20 mouse cellular contexts compared by ENCODE assay signal in genomic region chr11:117749414-117749813, GRCm38 (mm10). TPM values are rescaled to one million over a fixed set of nuclear protein-coding genes. Genes with fewer than 3 reads are reported as not detected.
DNase-seq lines count a peak whose midpoint lies in the region; ATAC-seq and TF ChIP-seq lines count a peak whose summit lies in the region.
"Had no signal": no experiment of that assay in that cellular context is flagged by ENCODE, and none has a peak within 500 bp of the region (broad histone marks: within the 10 kb centered on the region; RNA-seq: fewer than 3 reads in every experiment).

No protein-coding gene starts in this region.

- no peaks in the 10 kb centered on the region for H3K27me3 ChIP-seq in myocyte (ENCODE audit: control insufficient read depth, insufficient read depth, insufficient read length)
- H3K27me3 ChIP-seq in heart, embryonic 11.5 days (ENCODE audit: control insufficient read depth, insufficient read depth, low read length): no peaks in the 10 kb centered on the region
- no peaks in the 10 kb centered on the region for H3K27me3 ChIP-seq in hindbrain, embryonic 16.5 days (replicated peaks; ENCODE audit: control insufficient read depth, insufficient read depth, low read length)
- H3K27me3 ChIP-seq in hindbrain, embryonic 11.5 days (ENCODE audit: control insufficient read depth, insufficient read depth, low read length): no peaks in the 10 kb centered on the region
- H3K27me3 ChIP-seq: heart, embryonic 13.5 days; hindbrain, embryonic 12.5 days; neural tube, embryonic 15.5 days; stomach, embryonic 15.5 days had no signal

- WGBS in heart, embryonic 11.5 days (ENCODE audit: insufficient replicate concordance): 91% methylated on average over 10 of the region's 10 CpGs
- WGBS in hindbrain, embryonic 16.5 days: 91% methylated on average over 10 of the region's 10 CpGs
- WGBS in hindbrain, embryonic 11.5 days: 92% methylated on average over 10 of the region's 10 CpGs

- no peak overlapping the region for H3ac ChIP-seq in myocyte (ENCODE audit: control insufficient read depth, insufficient read length)

- H3K27ac ChIP-seq in heart, embryonic 11.5 days (ENCODE audit: low read depth, low read length): no peak overlapping the region
- H3K27ac ChIP-seq in hindbrain, embryonic 16.5 days (ENCODE audit: low read depth, low read length): no peak overlapping the region
- H3K27ac ChIP-seq in hindbrain, embryonic 11.5 days (ENCODE audit: low read depth, low read length): no peak overlapping the region
- H3K27ac ChIP-seq: heart, embryonic 13.5 days; hindbrain, embryonic 12.5 days; macrophage; neural tube, embryonic 15.5 days; stomach, embryonic 15.5 days had no signal

- no peak for ATAC-seq in heart, embryonic 11.5 days (replicated peaks; ENCODE audit: insufficient number of reproducible peaks, low FRiP score, low TSS enrichment)
- no peak for ATAC-seq in hindbrain, embryonic 16.5 days
- no peak for ATAC-seq in hindbrain, embryonic 11.5 days (ENCODE audit: low FRiP score)
- ATAC-seq: CD4-positive, CD25-positive, alpha-beta regulatory T cell, adult 4 months; forebrain, postnatal 0 days; midbrain, embryonic 16.5 days had no signal

- no peak overlapping the region for H3K9ac ChIP-seq in heart, embryonic 11.5 days (ENCODE audit: low read depth, low read length)
- H3K9ac ChIP-seq in hindbrain, embryonic 16.5 days (ENCODE audit: low read depth, low read length): no peak overlapping the region
- no peak overlapping the region for H3K9ac ChIP-seq in hindbrain, embryonic 11.5 days (ENCODE audit: low read depth, low read length)
- H3K9ac ChIP-seq: forebrain, postnatal 0 days; heart, embryonic 13.5 days; hindbrain, embryonic 12.5 days; neural tube, embryonic 15.5 days; stomach, embryonic 15.5 days had no signal

- no peak overlapping the region for H3K4me2 ChIP-seq in myocyte (ENCODE audit: low read depth)
- no peak overlapping the region for H3K4me2 ChIP-seq in heart, embryonic 11.5 days
- H3K4me2 ChIP-seq in hindbrain, embryonic 16.5 days (ENCODE audit: low read length): no peak overlapping the region
- H3K4me2 ChIP-seq in hindbrain, embryonic 11.5 days (replicated peaks; ENCODE audit: low read depth, low read length): no peak overlapping the region
- H3K4me2 ChIP-seq: heart, embryonic 13.5 days; hindbrain, embryonic 12.5 days; neural tube, embryonic 15.5 days; stomach, embryonic 15.5 days had no signal

- no peak for TF ChIP-seq POLR2A in myocyte (IDR thresholded peaks at IDR 0.05; ENCODE audit: insufficient read length, low read depth)

- no peaks in the 10 kb centered on the region for H3K4me1 ChIP-seq in heart, embryonic 11.5 days (ENCODE audit: control insufficient read depth, insufficient read depth, low read length)
- H3K4me1 ChIP-seq in hindbrain, embryonic 16.5 days (ENCODE audit: control insufficient read depth, insufficient read depth, low read depth, low read length): no peaks in the 10 kb centered on the region
- no peaks in the 10 kb centered on the region for H3K4me1 ChIP-seq in hindbrain, embryonic 11.5 days (replicated peaks; ENCODE audit: control insufficient read depth, insufficient read depth, low read length)
- H3K4me1 ChIP-seq: heart, embryonic 13.5 days; hindbrain, embryonic 12.5 days; neural tube, embryonic 15.5 days; stomach, embryonic 15.5 days had no signal

- intact Hi-C loops in left cerebral cortex, postnatal 4 days (cut with DNase I): no loop called here
- intact Hi-C loops in gastrocnemius, postnatal 14 days (cut with DNase I; ENCODE audit: low total_unique reads): no loop called here

- DNase-seq in left cerebral cortex, adult 18-20 months (ENCODE audit: low spot score in 2 of 2): peak; percentile 84 to 86
- DNase-seq in left cerebral cortex, postnatal 4 days: no peak
- DNase-seq in gastrocnemius, postnatal 14 days: peak; percentile 68
- peak; percentile 60 to 69 for DNase-seq in layer of hippocampus, postnatal 10 days (ENCODE audit: low spot score in 2 of 2)
- DNase-seq in hindbrain, embryonic 11.5 days (ENCODE audit: low spot score): no peak
- DNase-seq: adrenal gland, adult 8-10 months; forebrain, postnatal 0 days; kidney, adult 2 months; lung, adult 18-20 months had no signal

- H3K9me3 ChIP-seq in heart, embryonic 11.5 days (replicated peaks; ENCODE audit: control insufficient read depth, low read length): no peaks in the 10 kb centered on the region
- H3K9me3 ChIP-seq in hindbrain, embryonic 16.5 days (ENCODE audit: control insufficient read depth, low read length): no peaks in the 10 kb centered on the region
- H3K9me3 ChIP-seq in hindbrain, embryonic 11.5 days (ENCODE audit: control insufficient read depth, low read length): no peaks in the 10 kb centered on the region
- H3K9me3 ChIP-seq: heart, embryonic 13.5 days; hindbrain, embryonic 12.5 days; neural tube, embryonic 15.5 days; stomach, embryonic 15.5 days had no signal

- H3K4me3 ChIP-seq in myocyte: no peak overlapping the region
- H3K4me3 ChIP-seq in heart, embryonic 11.5 days (ENCODE audit: low read depth, low read length): no peak overlapping the region
- H3K4me3 ChIP-seq in hindbrain, embryonic 16.5 days (ENCODE audit: low read length): no peak overlapping the region
- no peak overlapping the region for H3K4me3 ChIP-seq in hindbrain, embryonic 11.5 days (ENCODE audit: low read depth, low read length)
- H3K4me3 ChIP-seq: heart, embryonic 13.5 days; hindbrain, embryonic 12.5 days; neural tube, embryonic 15.5 days; stomach, embryonic 15.5 days had no signal

- peaks cover 33% of the 10 kb centered on the region for H3K36me3 ChIP-seq in myocyte (ENCODE audit: control insufficient read depth, insufficient read depth)
- H3K36me3 ChIP-seq in heart, embryonic 11.5 days (ENCODE audit: control insufficient read depth, insufficient read depth, low read length): peaks cover 51% of the 10 kb centered on the region
- peaks cover 64% of the 10 kb centered on the region for H3K36me3 ChIP-seq in hindbrain, embryonic 16.5 days (ENCODE audit: control insufficient read depth, insufficient read depth, low read length)
- peaks cover 15% of the 10 kb centered on the region for H3K36me3 ChIP-seq in hindbrain, embryonic 11.5 days (ENCODE audit: control insufficient read depth, insufficient read depth, low read length)

- no peaks in the 10 kb centered on the region for H3K79me2 ChIP-seq in myocyte (ENCODE audit: control insufficient read depth, insufficient read depth)

TF ChIP-seq in myocyte, 11 proteins besides CTCF, POLR2A, EP300 and RAD21:
- TF ChIP-seq USF1 (IDR thresholded peaks at IDR 0.05; ENCODE audit: low read depth): no peak
- TF ChIP-seq MAX (IDR thresholded peaks at IDR 0.05; ENCODE audit: low read depth): no peak
- TF ChIP-seq MYOG (IDR thresholded peaks at IDR 0.05; ENCODE audit: control insufficient read depth in 1 of 3, insufficient read depth in 1 of 3, insufficient read length in 2 of 3, low read depth in 2 of 3): peak in 2 of 3 experiments; percentile 64 to 73
- TF ChIP-seq REST (IDR thresholded peaks at IDR 0.05; ENCODE audit: insufficient read depth, insufficient read length): no peak
- no peak for TF ChIP-seq TCF12 (IDR thresholded peaks at IDR 0.05; ENCODE audit: insufficient read depth, poor library complexity, severe bottlenecking)
- TF ChIP-seq MYOD1 (IDR thresholded peaks at IDR 0.05; ENCODE audit: control insufficient read depth in 1 of 3, insufficient read length in 2 of 3, low read depth in 2 of 3): peak in 2 of 3 experiments; percentile 52 to 93
- no peak for TF ChIP-seq TCF3 (IDR thresholded peaks at IDR 0.05; ENCODE audit: insufficient read length, low read depth)
- TF ChIP-seq E2F4 (IDR thresholded peaks at IDR 0.05; ENCODE audit: insufficient read depth): no peak
- TF ChIP-seq SRF (IDR thresholded peaks at IDR 0.05; ENCODE audit: control insufficient read depth, insufficient read length, low read depth): no peak
- no peak for TF ChIP-seq CEBPB (IDR thresholded peaks at IDR 0.05; ENCODE audit: insufficient read depth, poor library complexity, severe bottlenecking)
- no peak for TF ChIP-seq POLR2AphosphoS2 (IDR thresholded peaks at IDR 0.05; ENCODE audit: insufficient read length, low read depth)

RNA-seq across cellular contexts. Expression of gene Tmc8, which starts 32.5 kb away (rescaled TPM):
- 1 to 10 TPM in 1 of 2 experiments, under 1 TPM in 1; 0.40 to 1.1 TPM for total RNA-seq in left cerebral cortex, adult 18-20 months (2021)
- 1 to 10 TPM; 1.2 to 1.5 TPM for total RNA-seq in left cerebral cortex, postnatal 4 days (2021)
- 1 to 10 TPM; 1.1 TPM for total RNA-seq in gastrocnemius, postnatal 14 days (2021)
- 1 to 10 TPM in 1 of 2 experiments, under 1 TPM in 1; 0.60 to 1.5 TPM for total RNA-seq in layer of hippocampus, postnatal 10 days (2021)
- 0.19 TPM for polyA plus RNA-seq in myocyte (2012; fragmentation: generic; extraction: Trizol)
- 4.4 and 4.5 TPM in 2 replicates for polyA plus RNA-seq in heart, embryonic 11.5 days (2014; fragmentation: Nextera tagmentation; extraction: Ambion mirVana)
- 0.76 and 1.0 TPM in 2 replicates for polyA plus RNA-seq in hindbrain, embryonic 16.5 days (2015; fragmentation: Nextera tagmentation; extraction: Ambion mirVana)
- polyA plus RNA-seq in hindbrain, embryonic 11.5 days (2014; fragmentation: Nextera tagmentation; extraction: Ambion mirVana): 0.86 and 0.93 TPM in 2 replicates

RNA-seq across cellular contexts. Expression of gene Tmc6, which starts 32.6 kb away (rescaled TPM):
- total RNA-seq in left cerebral cortex, adult 18-20 months (2021): 1 to 10 TPM; 7.0 to 7.3 TPM
- total RNA-seq in left cerebral cortex, postnatal 4 days (2021): 1 to 10 TPM; 3.5 TPM
- 10 to 100 TPM in 1 of 2 experiments, 1 to 10 TPM in 1; 9.4 to 15.4 TPM for total RNA-seq in gastrocnemius, postnatal 14 days (2021)
- total RNA-seq in layer of hippocampus, postnatal 10 days (2021): 1 to 10 TPM; 5.5 to 5.9 TPM
- 51.9 TPM for polyA plus RNA-seq in myocyte (2012; fragmentation: generic; extraction: Trizol)
- 23.8 and 26.2 TPM in 2 replicates for polyA plus RNA-seq in heart, embryonic 11.5 days (2014; fragmentation: Nextera tagmentation; extraction: Ambion mirVana)
- polyA plus RNA-seq in hindbrain, embryonic 16.5 days (2015; fragmentation: Nextera tagmentation; extraction: Ambion mirVana): 6.4 and 6.6 TPM in 2 replicates
- polyA plus RNA-seq in hindbrain, embryonic 11.5 days (2014; fragmentation: Nextera tagmentation; extraction: Ambion mirVana): 8.1 and 9.5 TPM in 2 replicates

RNA-seq across cellular contexts. Expression of gene 6030468B19Rik, which starts 48.0 kb away (rescaled TPM):
- total RNA-seq in left cerebral cortex, adult 18-20 months (2021): not detected
- not detected for total RNA-seq in left cerebral cortex, postnatal 4 days (2021)
- total RNA-seq in gastrocnemius, postnatal 14 days (2021): not detected
- not detected for total RNA-seq in layer of hippocampus, postnatal 10 days (2021)
- polyA plus RNA-seq in myocyte (2012; fragmentation: generic; extraction: Trizol): not detected
- 3.2 and 3.9 TPM in 2 replicates for polyA plus RNA-seq in heart, embryonic 11.5 days (2014; fragmentation: Nextera tagmentation; extraction: Ambion mirVana)
- not detected in 2 replicates for polyA plus RNA-seq in hindbrain, embryonic 16.5 days (2015; fragmentation: Nextera tagmentation; extraction: Ambion mirVana)
- polyA plus RNA-seq in hindbrain, embryonic 11.5 days (2014; fragmentation: Nextera tagmentation; extraction: Ambion mirVana): 1.5 TPM in 1 of 2 replicates, not detected in the other
- total RNA-seq: adrenal gland, adult 8-10 months; forebrain, postnatal 0 days; left cerebral cortex, postnatal 14 days had no signal
- polyA plus RNA-seq: forebrain, postnatal 0 days; macrophage; midbrain, embryonic 16.5 days; neural tube, embryonic 15.5 days had no signal

Comparison
In these comparisons a context has a peak if more than half of its experiments do, and no peak if none do; other contexts are left out.
1. DNase-seq: peak in left cerebral cortex, adult 18-20 months (2 of 2), gastrocnemius, postnatal 14 days (single experiment) and layer of hippocampus, postnatal 10 days (2 of 2); none in left cerebral cortex, postnatal 4 days (single experiment) and hindbrain, embryonic 11.5 days (single experiment).